Mouse (Mus musculus) sigmoid colon, adult 10 weeks (tissue): ENCODE data around the gene 4921504E06Rik. TPM values are rescaled to one million over a fixed set of nuclear protein-coding genes. Genes with fewer than 3 reads are reported as not detected.

Experiments
- polyA plus RNA-seq: library from polyadenylated mRNA; stranded (reverse); fragments of 350-450 nt; fragmentation: Illumina TruSeq; extraction: RNeasy Lipid Tissue Mini Kit (QIAGEN cat#74804); gene quantifications from one replicate; pipeline ENCODE4 v1.2.3, GENCODE M21; 2014; ENCODE audit warnings: low read depth, low replicate concordance

Gene 4921504E06Rik
- polyA plus RNA-seq, result not detected

DNA sequence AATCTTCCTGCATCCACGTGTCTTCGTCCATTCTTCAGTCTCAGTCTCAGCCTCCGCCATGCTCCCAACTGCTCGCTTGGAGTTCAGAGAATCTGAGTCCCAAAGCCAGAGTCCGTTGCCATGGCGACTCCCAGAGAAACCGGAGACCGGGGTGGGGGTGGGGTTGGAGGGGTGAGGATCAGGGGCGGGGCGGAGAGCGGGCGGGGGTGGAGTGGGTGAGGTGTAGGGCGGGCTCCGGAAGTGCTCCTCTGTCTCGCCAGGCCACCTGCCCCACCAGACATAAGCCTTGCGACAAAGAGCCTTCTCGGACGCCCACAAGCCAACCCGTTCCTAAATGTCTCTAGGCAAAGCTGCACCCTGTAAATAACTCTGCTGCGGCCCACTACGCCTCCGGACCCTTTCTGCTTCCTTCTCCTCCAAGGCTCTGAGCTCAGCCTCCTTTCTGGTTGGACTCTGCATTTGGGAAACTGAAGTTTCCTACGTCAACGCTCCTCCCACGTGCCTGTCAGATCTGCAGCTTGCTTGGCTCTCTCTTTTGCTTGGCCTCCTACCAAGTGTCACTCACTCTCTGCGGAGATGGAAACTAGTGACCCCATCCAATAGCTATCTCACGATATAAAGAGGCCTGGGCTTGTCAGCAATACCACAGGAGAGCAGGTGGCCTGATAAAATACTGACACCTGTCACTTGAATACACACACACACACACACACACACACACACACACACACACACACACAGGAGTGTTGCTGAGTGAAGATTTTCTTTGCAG, at the start of gene 4921504E06Rik:
Gene 4921504E06Rik (minus strand): TSS at position 94 of the 772 bp plus-strand sequence.

DNA sequence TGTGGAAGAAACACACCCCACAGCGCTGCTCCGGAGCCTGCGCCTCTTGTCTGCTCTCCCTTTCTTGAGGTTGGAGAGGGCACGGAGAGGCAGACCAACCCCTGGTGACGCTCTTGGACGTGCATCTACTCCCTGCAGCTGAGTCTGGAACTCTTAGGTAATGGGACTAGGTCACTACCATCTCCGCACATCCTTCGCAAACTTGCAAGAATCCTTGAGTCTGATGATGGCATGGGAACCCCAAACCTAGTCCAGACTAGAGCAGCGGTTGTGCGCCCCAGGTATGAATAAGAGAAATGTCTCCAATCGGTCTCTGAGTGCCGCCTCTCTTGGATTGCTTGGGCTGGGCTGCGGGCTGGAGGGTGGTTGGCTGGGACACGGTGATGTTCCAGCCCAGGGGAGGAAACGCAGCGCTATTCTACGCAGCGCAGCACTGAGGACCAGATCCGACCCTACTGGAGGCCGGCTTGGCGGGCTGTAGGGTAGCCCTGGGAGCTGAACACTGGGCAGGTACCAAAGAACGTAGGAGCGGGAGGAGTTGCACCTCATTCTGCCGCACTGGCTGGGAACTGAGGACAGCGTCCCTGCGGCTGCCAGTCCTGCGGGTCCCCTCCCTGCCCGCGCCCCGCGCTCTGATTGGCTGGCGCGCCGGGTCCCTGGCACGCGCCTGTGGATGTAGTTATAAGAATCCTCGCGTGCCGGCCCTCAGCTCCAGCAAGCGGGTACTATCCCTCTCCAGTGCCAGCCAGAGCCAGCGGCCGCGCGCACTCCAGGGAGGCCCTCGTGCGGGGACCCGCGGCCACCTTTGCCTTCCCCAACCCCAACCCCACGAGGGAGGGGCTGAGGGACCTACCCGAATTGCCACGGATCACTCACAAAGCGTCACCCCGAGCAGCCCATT, 108.5 kb downstream of the 4921504E06Rik start, which contains the start of gene Ptf1a:
Gene Ptf1a (plus strand): TSS at position 733 of the 901 bp plus-strand sequence.

Other genes with a start within 250 kb of the 4921504E06Rik start
- gene Msrb2, start 182.5 kb downstream of the 4921504E06Rik start, polyA plus RNA-seq, result 7.6 TPM
- gene Ptf1a, start 108.3 kb downstream of the 4921504E06Rik start, polyA plus RNA-seq, result not detected
- gene Otud1, start 103.8 kb upstream of the 4921504E06Rik start, polyA plus RNA-seq, result 14.3 TPM